22 mouse cellular contexts compared by ENCODE assay signal in the genomic region with DNA sequence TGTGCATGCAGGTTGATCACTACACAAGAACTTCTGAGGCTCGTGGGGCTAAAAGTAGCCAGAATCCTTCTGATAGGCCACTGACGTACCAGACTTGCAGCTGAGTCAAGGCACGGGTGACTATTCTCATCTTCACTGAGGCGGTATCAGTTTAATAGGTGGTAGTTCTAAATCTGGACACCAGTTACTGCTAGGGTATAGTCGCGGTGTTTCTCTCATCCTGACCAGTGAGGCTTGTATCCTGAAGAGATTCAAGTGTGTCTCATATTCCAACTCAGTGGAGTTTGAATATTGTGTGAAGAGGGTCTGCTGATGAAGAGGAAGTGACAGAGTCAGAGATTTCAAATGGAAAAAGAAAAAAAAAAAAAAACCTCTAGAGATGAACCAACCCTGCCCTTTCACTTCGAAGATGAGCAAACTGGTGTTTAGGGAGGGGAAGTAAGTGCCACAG. TPM values are rescaled to one million over a fixed set of nuclear protein-coding genes. Genes with fewer than 3 reads are reported as not detected.
DNase-seq lines count a peak whose midpoint lies in the region; ATAC-seq and TF ChIP-seq lines count a peak whose summit lies in the region.
"Had no signal": no experiment of that assay in that cellular context is flagged by ENCODE, and none has a peak within 500 bp of the region (broad histone marks: within the 10 kb centered on the region; RNA-seq: fewer than 3 reads in every experiment).

No protein-coding gene starts in this region.

- ATAC-seq in liver, embryonic 14.5 days (ENCODE audit: insufficient read depth), result no peak
- ATAC-seq: forebrain, postnatal 0 days; intestine, postnatal 0 days had no signal

- H3K4me3 ChIP-seq in gastrocnemius, adult 2 months, result peak overlapping the region; percentile 83
- H3K4me3 ChIP-seq in testis, adult 2 months (ENCODE audit: control insufficient read depth, low read depth, low read length), result peak overlapping the region; percentile 46
- H3K4me3 ChIP-seq in liver, embryonic 14.5 days (ENCODE audit: insufficient read depth in 1 of 2, low read depth in 2 of 2, low read length in 2 of 2), result no peak overlapping the region
- no peak overlapping the region for H3K4me3 ChIP-seq in forebrain, embryonic 10.5 days
- no peak overlapping the region for H3K4me3 ChIP-seq in layer of hippocampus, adult 2 months
- H3K4me3 ChIP-seq: embryonic facial prominence, embryonic 10.5 days; left cerebral cortex, adult 2 months; midbrain, embryonic 12.5 days had no signal

- no peak for DNase-seq in gastrocnemius, adult 2 months
- DNase-seq in gastrocnemius, adult 8-10 months (ENCODE audit: low spot score in 2 of 2), result no peak
- no peak for DNase-seq in testis, postnatal 10 days (ENCODE audit: low spot score)
- DNase-seq in liver, embryonic 14.5 days (ENCODE audit: low read depth in 3 of 3, low spot score in 3 of 3), result no peak
- no peak for DNase-seq in right cerebral cortex, postnatal 10 days (ENCODE audit: low spot score in 2 of 2)
- no peak for DNase-seq in forebrain, embryonic 10.5 days (ENCODE audit: extremely low spot score, low spot score)
- DNase-seq in layer of hippocampus, adult 2 months (ENCODE audit: low spot score in 2 of 2), result no peak
- DNase-seq: cerebellum, adult 11 months; forebrain, postnatal 0 days; gastrocnemius, postnatal 14 days; heart, postnatal 14 days; lung, adult 2 months; right cerebral cortex, adult 18-20 months had no signal

- H3K36me3 ChIP-seq in testis, adult 2 months (ENCODE audit: control insufficient read depth, insufficient read depth, low read length), result no peaks in the 10 kb centered on the region
- no peaks in the 10 kb centered on the region for H3K36me3 ChIP-seq in liver, embryonic 14.5 days (replicated peaks; ENCODE audit: control insufficient read depth, insufficient read depth, low read depth)
- no peaks in the 10 kb centered on the region for H3K36me3 ChIP-seq in forebrain, embryonic 10.5 days (replicated peaks)
- H3K36me3 ChIP-seq: embryonic facial prominence, embryonic 10.5 days; midbrain, embryonic 12.5 days had no signal

- peak overlapping the region; percentile 85 for H3K4me2 ChIP-seq in liver, embryonic 14.5 days (ENCODE audit: low read depth)
- H3K4me2 ChIP-seq: heart, embryonic 11.5 days; hindbrain, embryonic 14.5 days; midbrain, embryonic 12.5 days had no signal

- no peaks in the 10 kb centered on the region for H3K27me3 ChIP-seq in testis, adult 2 months (ENCODE audit: control insufficient read depth, insufficient read depth, low read length)
- H3K27me3 ChIP-seq in liver, embryonic 14.5 days (ENCODE audit: control insufficient read depth, insufficient read depth, low read length), result no peaks in the 10 kb centered on the region
- H3K27me3 ChIP-seq in forebrain, embryonic 10.5 days (ENCODE audit: poor library complexity, severe bottlenecking), result peaks cover 6% of the 10 kb centered on the region; the same call in 1 of the 2 replicates

- peak overlapping the region; percentile 91; the same call in 1 of the 2 replicates for H3K27ac ChIP-seq in gastrocnemius, adult 2 months
- no peak overlapping the region for H3K27ac ChIP-seq in testis, adult 2 months (ENCODE audit: control insufficient read depth, insufficient read depth, low read depth, low read length)
- H3K27ac ChIP-seq in liver, embryonic 14.5 days, result no peak overlapping the region
- no peak overlapping the region for H3K27ac ChIP-seq in forebrain, embryonic 10.5 days
- H3K27ac ChIP-seq in layer of hippocampus, adult 2 months, result no peak overlapping the region
- H3K27ac ChIP-seq: embryonic facial prominence, embryonic 10.5 days; hindbrain, embryonic 14.5 days; kidney, postnatal 0 days; left cerebral cortex, adult 2 months; macrophage; midbrain, embryonic 12.5 days had no signal

- H3K9me3 ChIP-seq in liver, embryonic 14.5 days (ENCODE audit: control insufficient read depth, low read length), result no peaks in the 10 kb centered on the region
- H3K9me3 ChIP-seq in forebrain, embryonic 10.5 days, result no peaks in the 10 kb centered on the region
- H3K9me3 ChIP-seq: embryonic facial prominence, embryonic 10.5 days; midbrain, embryonic 12.5 days had no signal

- no peak for TF ChIP-seq CTCF in gastrocnemius, adult 2 months (IDR thresholded peaks at IDR 0.05)
- TF ChIP-seq CTCF in testis, adult 2 months (IDR thresholded peaks at IDR 0.05; ENCODE audit: control insufficient read depth, insufficient read depth, insufficient replicate concordance, low read depth, low read length), result no peak
- no peak for TF ChIP-seq CTCF in liver, embryonic 14.5 days (IDR thresholded peaks at IDR 0.05; ENCODE audit: low read depth)
- no peak for TF ChIP-seq CTCF in layer of hippocampus, adult 2 months (conservative IDR thresholded peaks at IDR 0.05)

- no peak overlapping the region for H3K9ac ChIP-seq in liver, embryonic 14.5 days (replicated peaks)
- H3K9ac ChIP-seq: forebrain, postnatal 0 days; hindbrain, embryonic 14.5 days; midbrain, embryonic 12.5 days had no signal

- peaks cover 3% of the 10 kb centered on the region; the same call in 1 of the 2 replicates for H3K4me1 ChIP-seq in testis, adult 2 months (ENCODE audit: control insufficient read depth, insufficient read depth, low read length)
- H3K4me1 ChIP-seq in liver, embryonic 14.5 days (replicated peaks; ENCODE audit: control insufficient read depth in 2 of 2, insufficient read depth in 2 of 2, low read length in 1 of 2), result peaks cover 43 to 62% of the 10 kb centered on the region in 2 experiments
- H3K4me1 ChIP-seq in forebrain, embryonic 10.5 days, result peaks cover 13% of the 10 kb centered on the region

- 74% methylated on average over 7 of the region's 7 CpGs for WGBS in liver, embryonic 14.5 days (ENCODE audit: insufficient replicate concordance)
- 88% methylated on average over 7 of the region's 7 CpGs for WGBS in forebrain, embryonic 10.5 days

- intact Hi-C loops in gastrocnemius, adult 2 months (cut with DNase I), result no loop called here

- TF ChIP-seq POLR2A in testis, adult 2 months (IDR thresholded peaks at IDR 0.05; ENCODE audit: control insufficient read depth, low read depth, low read length), result no peak

- no peak for TF ChIP-seq EP300 in liver, embryonic 14.5 days (IDR thresholded peaks at IDR 0.05; ENCODE audit: low read depth)

RNA-seq across cellular contexts. Expression of a gene that starts 3.3 kb away (rescaled TPM):
- total RNA-seq in gastrocnemius, adult 2 months (2021), result 1 to 10 TPM; 5.2 to 8.9 TPM
- total RNA-seq in gastrocnemius, adult 8-10 months (2022), result 1 to 10 TPM; 2.5 to 5.5 (median 3.1) TPM
- polyA plus RNA-seq in testis, adult 2 months (2012; rRNA removed), result 27.8 and 36.2 TPM in 2 replicates
- polyA plus RNA-seq in liver, embryonic 14.5 days (2012; rRNA removed), result 4.8 and 6.5 TPM in 2 replicates
- 18.0 and 28.1 TPM in 2 replicates for polyA plus RNA-seq in liver, embryonic 14.5 days (2014; fragmentation: Nextera tagmentation; extraction: Ambion mirVana)
- 2.3 and 3.4 TPM in 2 replicates for polyA plus RNA-seq in forebrain, embryonic 10.5 days (2016; fragmentation: Nextera tagmentation; extraction: Ambion mirVana)
- total RNA-seq in layer of hippocampus, adult 2 months (2021), result 1 to 10 TPM; 2.2 to 2.3 TPM

Comparison
In these comparisons a context has a peak if more than half of its experiments do, and no peak if none do; other contexts are left out.
1. H3K4me3 ChIP-seq: peak in gastrocnemius, adult 2 months (single experiment) and testis, adult 2 months (single experiment); none in liver, embryonic 14.5 days (0 of 2), forebrain, embryonic 10.5 days (single experiment) and layer of hippocampus, adult 2 months (single experiment).